Mouse (Mus musculus) layer of hippocampus, postnatal 36 days (tissue): ENCODE data around the gene Grin3a. TPM values are rescaled to one million over a fixed set of nuclear protein-coding genes. Genes with fewer than 3 reads are reported as not detected.

ENCODE experiments used
- DNase-seq, 2 experiments: peaks; one replicate each; pipeline ENCODE4 v3.0.0; 2022
- total RNA-seq, 2 experiments: library from RNA; stranded (reverse); gene quantifications; 2 replicates each; pipeline ENCODE4 v1.2.3; 2021

Grin3a gene
- 10 to 100 TPM; 33.3 to 35.4 TPM for total RNA-seq

DNA sequence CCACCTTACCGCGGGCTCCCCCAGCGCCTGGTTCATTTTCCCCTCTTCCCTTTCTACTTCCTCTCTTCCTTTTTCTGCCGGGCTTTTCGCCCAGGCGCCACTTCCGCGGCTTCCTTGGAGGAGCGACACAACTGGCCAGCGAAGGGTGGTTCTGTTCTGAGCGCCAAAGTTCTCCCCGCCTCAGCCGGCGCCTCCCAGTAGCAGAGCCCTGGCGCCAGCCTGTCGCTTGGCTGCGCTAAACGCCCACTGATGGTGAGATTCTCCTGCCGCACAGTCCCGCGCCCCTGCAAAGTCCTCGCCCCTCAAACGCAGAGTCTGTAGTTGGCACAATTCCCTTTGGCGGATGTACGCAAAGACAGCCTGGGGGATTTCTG is at the start of gene Grin3a:
Gene Grin3a, minus strand, starts transcription at position 133 of the 374 bp plus-strand sequence.
- DNase-seq: peak; percentile 76 to 77

DNA sequence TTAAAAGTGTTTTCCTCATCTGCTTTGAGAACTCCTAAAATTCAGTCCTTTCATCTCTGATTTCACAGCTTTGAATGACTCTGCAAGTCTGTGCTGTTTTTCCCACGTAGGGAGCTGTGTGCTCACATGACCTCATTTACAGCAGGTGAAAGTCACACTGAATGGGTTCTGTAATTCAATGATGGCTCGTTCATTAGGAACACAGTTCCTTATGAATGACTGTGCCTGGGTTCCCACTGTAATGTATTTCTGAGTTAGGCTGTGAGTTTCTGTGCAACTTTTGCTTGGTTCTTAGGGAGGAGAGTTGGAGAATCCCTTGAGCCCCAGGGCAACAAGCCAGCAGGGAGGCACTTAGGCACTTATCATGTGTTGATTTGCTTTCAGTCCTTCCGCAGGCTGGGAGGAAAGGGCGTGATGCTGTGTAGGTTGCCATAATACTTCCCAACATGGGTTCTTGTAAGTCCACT is 46.3 kb upstream of the Grin3a start:
- DNase-seq: no peak

DNA sequence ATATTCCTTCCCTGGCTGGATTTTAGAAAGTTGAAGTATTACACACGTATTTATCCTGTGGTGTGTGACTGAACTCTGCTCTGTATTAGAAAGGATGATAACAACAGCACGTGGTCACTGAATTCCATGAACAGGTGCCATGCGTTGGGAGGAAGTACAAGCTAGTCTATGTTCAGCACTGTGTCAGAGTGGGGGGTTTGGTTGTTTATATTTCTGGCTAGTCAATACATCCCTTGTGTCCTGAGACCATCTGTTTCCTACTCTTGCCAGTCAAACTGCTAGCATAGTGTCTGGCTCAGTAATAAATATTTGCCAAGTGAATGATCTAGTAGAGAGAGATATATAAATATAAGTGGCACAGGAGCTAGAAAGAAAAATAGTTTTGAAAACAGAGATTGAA is 31.5 kb upstream of the Grin3a start:
- DNase-seq: no peak

DNA sequence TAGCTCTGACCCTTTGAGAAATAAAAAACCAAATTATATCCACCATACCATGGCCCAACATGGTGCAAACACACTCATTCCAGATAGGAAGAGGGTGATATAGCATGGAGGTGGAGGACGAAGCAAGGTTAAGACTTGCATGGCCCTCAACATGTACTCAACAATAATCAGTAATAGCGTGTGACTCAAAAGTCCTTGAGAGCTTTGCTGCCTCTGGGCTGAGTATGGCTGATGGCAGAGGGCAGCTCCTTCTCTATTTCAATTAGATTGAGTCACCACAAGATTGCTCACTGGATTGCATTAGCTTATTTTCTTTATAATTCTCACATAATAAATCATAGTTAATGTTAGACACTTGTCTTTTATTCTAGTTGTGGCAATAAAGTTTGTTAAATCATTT is 15.1 kb upstream of the Grin3a start:
- no peak for DNase-seq

DNA sequence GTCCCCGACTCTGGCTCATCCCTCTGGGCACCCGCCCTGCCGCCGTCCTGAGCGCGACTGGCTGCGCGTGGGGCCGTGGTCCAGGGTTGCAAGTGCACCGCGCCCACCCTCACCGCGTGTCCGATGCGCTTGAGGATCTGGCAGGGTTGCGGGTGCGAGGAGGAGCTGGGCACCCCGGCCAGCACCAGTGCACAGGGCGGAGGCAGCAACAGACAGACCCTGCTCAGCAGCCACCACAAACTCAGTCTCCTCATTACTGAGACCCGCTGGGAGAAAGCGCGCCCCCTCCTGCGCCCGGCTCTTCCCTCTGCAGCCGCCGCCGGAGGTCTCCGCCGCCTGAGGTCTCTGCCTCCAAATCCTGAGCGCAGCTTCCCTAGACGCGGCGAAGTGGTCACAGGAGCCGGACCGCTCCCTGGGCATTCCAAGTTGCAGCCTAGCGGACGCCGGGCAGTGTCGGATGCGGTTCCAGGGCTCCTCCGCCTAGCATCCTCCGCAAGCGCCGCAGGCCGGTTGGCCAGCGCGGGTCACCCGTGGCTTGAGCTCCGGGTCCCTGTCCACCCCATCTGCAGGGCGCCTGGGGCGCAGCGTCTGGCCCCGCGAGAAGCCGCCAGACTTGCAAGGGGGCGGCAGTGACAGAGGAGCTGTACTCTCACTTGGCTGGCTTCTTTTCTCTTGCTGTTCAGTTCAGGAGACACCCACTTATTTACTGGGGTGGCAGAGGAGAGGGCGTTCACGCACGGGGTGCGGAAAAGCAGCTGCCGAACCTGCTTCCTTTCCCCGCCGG is 524 bp downstream of the Grin3a start:
- DNase-seq: peak; percentile 40 to 41

DNA sequence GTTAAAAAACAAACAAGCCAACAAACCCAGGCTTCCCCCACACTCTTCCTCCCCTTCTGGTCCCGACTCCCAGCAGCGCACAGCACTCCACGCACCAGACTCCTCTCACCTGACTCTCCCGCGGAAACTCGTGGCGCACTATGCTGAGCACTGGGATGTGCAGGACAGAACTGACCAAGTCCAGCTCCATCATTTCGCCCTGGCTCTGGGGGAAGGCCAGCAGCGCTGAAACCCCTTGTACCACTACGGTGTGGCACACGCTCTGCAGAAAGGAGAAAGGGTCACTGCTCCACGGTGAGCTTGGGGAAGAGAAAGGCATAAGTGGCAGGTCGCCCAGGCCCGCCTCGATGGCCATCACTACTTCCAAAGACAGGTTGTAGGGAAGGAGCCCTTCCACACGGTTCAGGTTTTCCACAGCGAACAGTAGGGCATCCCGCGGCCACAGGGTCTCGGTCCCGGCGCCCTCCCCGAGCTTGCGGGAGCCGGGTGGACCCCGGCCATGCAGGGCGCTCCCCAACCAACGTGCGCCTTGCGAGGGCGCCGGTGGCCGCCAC is 1.2 kb downstream of the Grin3a start:
- peak; percentile 24 for DNase-seq

DNA sequence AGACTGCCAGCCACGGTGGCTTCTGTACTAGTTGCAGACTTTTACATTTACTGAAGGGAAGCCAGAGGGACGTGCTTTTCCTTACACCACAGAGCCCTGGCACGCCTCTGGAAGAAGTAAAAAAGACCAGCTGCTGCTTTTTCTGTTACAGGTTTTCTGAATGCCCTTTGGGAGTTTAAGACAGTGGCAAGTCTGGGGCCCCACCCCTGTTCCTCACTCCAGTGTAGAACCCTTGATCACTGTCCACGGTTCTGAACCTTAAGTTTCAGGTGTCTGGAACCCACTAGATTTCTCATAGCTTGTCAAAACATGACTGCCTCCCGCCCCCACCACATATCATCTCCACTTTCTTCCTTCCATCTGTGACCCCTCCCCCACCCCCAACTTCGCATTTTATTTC is 1.8 kb downstream of the Grin3a start:
- DNase-seq: peak in 1 of 2 experiments; percentile 14

DNA sequence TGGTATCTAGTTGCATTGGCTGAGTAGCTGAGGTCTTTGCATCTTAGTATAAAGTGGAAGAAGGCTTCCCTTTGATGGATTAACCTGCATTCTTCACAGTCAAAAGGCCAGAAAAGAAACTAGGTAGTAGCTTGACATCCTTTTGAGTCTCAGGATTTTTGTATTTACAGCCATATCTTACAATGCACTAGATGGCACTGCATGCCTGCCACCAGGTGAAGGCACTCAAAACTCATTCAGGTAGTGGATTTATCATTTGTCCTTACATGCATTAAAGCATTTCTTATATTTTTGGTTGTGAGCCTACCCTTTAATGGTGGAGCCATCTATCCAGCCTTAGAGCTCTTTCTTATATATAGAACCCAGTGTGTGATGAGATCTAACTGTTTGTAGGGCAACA is 13.5 kb downstream of the Grin3a start:
- no peak for DNase-seq

DNA sequence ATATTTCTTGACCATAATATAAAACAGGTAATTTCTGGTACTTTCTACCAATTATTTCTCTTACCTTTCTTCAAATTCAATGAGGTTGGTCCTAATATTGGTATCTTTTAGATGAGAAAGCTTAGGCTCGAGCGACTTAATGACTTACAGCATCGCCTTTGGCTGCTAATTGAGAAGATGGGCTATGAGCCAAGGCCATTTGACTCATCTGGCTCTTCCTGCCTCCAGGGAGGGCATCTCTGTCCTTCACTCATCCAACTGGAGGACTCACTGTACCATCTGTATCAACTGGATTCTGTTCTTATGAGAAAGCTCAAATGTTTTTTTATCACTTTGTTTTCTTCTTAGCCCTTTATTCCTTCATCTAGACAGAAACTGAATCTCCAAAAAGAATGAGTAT is 31.7 kb downstream of the Grin3a start:
- no peak for DNase-seq

DNA sequence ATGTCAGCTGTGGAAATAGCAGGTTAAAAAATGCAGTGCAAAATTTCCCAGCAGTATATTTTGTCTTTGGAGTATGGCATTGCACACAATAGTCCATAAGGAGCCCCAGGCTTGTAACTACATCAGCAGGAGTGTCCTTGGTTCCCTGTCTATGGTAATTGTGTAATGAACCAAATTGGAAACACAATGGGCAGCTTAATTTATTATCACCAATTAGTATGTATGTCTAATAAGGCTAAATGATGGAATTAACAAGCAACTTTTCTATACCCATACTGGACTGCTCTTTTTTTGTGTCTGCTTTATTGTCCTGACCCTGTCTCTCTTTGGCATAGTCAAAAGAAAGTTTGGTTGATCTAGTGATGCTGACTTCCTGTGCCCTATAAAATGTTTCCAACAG is 38.8 kb downstream of the Grin3a start:
- DNase-seq: no peak

DNA sequence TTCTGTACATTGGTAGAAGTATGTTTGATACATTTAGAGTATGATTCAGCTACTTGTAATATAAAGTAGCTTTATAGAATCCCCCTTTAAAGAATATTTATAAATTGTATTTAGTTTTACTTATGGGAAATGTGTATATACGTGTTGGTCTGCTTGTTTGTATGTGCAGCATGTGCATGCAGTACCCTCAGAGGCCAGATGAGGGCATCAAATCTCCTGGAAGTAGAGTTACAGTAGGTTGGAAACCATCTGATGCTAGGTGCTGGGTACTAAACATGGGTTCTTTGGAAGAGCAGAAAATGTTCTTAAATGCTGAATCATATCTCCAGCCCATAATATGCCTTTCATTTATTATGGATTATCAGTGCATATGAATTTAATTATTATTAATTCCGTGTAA is 46.2 kb downstream of the Grin3a start:
- DNase-seq: no peak

DNA sequence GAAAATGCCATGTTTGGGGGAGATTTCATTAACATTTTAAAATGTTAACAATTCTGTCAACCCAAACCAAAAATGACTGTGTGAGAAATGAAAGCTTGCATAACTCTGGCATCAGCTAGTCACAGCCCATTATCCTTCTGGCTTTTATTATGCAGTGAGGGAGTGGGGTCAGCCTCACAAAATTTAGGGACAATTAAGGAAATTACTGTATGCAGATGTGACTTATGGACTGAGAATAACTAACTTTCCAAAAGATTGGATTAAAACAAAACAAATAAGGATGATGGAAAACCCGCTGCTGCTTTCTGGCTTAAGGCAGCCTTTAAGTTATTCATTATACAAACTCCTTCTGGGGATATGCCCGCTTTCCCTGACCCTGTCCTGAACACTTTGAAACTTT is 56.6 kb downstream of the Grin3a start:
- no peak for DNase-seq

DNA sequence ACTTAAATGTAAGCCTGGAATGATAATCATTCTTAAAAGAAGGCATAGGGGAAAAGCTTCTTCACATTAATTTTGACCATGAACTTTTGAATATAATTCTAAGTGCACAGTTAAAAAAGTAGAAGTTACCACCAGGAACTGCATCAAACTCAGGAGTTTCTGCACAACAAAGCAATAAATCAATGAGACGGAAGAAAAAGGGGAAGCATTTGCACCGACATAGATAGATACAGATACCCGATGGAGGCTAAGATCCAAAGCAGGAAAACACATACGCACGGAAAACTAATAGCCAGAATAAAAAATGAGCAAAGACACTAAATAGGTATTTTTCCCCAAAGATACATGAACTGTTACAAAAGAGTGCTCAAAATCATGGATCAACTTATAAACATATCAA is 102.7 kb downstream of the Grin3a start:
- DNase-seq: no peak

DNA sequence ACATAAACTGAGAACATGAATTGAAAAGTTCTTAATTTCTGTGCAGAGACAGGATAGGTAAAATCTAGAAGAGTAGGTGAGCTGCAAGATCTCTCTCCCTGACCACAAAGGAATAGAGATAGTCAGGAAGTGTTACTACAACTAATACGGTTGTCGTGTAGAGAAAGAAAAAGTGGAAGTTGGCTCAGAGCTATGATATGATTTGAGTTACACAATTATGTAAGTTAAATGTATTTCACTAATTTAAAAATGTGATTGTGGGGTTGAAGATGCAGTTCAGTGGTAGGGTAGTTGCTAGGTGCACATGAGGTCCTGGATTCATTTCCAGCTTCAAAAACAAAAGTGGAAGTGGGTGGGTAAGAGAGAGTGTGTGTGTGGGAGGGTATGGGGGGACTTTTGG is 103.6 kb downstream of the Grin3a start:
- DNase-seq: no peak

DNA sequence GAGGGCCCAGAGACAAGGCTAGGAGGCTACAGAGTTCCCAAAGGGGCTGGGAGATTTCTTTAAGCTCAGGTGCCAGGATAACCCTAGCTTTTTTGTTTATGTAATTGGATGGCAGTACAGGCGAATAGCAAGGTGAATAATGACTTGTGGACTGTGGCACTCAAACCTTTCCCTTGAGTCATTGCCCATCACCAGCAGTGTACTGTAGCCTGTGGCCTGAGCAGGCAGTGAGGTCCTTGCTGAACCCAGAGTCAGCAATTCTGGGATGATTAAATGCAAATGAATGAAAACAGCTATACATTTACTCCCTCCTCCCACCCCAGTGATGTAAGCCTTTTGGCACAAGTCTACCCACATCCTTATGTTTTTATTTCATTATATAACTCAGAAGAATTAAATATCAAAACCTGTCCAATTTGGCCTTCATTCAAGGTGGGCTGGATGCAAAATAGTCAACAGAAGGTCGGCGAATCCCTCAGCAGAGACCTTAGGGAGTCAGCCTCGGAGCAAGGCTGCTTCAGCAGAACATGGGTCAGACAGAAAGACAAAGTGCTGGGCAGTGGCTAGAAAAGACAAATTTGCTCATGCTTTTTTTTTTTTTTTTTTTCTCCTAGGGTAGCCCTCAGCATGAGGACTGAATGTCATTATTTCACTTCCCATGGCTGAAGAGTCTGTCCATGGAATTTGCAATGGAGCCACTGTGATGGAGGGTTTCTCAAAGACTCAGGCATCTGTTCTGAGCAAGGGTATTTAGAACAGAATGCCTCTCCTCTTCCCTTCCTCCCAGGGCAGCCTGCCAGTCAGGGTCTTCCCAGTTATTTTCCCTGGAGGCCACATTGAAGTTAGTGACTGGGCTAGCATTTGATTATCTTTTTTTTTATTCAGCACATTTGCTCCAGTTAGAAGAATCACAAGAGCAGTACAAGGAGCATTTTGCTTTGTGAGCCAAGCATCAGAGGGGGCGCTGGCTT is 104.5 kb downstream of the Grin3a start:
- no peak for DNase-seq

DNA sequence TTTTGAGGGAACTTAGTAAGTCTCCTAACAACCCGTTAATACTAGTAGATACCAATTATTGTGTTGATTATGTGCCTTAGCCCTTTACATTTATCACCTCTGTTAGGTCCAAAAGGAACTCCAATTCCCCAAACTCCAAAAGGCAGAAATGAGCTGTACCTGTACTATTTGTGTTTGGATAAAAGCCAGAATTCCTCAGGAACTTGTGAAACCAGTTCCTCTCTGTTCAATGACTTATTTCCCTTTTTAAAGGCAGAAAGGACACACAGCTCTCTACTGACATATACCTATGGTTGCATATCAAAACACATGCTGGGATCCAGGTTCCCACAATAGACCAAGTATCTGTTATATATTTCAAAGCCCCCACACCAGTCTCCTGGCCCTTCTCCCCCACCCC is 106.0 kb downstream of the Grin3a start:
- DNase-seq: no peak

DNA sequence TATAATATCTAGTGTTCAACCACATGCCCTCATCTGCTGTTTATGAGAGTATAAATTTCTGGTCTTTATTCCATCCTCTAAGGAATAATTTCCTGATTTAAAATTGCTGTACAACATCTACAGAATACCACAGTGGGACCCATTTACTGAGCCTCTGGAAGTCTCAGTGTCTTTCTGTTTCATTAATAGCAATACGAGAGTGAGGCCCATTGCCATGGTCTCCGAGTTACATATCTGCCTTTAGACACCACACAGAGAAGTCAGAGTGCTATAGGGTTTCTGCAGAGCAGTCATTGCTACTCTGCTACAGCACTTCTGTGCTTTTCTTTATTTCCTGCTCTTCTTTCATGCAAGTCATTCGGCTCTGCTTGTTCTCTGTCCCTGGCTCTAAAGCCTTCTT is 116.2 kb downstream of the Grin3a start:
- no peak for DNase-seq

DNA sequence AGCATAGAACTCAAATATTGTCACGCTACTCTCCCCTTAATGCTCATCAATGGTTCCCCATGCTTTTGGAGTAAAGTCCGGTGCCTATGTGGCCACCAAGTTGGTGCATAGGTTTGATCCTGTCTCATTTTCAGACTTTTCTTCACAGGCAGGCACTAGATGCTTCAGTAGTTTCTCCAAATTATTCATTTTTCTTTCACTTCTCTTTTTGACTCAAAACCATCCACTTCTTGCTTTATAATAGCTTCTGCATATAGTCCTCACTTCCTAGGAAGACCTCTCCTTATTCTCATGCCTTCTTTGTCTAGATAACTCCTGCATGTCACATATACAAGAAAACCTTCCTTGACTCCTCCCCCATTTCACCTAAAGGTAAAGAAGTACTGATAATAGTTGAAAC is 121.6 kb downstream of the Grin3a start:
- DNase-seq: no peak

DNA sequence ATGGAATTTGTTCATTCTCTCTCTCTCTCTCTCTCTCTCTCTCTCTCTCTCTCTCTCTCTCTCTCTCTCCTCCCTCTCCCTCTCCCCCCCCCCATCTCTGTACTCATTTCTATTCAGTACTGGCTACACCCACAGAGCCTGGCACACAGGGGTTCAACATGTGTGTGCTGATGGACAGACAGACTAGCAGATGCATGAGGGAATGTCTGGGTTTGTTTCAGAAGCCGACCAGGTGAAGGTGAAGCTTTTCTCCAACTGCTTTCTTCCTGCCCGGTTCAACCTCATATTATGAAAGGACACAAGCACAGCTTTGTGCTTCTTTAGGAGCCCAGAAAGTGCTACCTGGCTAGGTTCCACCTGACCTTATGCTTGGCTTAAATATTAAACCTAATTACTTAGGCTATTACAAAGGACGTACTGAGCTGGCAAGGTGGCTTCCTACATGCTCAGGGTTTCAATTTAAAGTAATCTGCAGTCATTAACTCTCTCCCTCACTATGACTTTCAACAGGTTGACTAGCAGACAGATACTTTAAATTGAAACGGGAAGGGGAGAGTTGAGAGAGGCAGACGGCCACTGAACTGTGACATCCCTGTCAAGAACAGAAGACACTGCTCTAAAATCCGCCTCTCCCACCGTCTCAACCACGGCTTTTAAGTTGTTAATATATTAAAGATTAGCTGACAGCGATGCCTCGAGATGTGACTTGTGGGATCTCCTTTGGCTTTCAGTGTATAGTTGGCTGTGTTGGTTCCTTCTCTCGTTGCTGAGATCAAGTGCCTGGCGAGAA is 153.9 kb downstream of the Grin3a start:
- DNase-seq: no peak

DNA sequence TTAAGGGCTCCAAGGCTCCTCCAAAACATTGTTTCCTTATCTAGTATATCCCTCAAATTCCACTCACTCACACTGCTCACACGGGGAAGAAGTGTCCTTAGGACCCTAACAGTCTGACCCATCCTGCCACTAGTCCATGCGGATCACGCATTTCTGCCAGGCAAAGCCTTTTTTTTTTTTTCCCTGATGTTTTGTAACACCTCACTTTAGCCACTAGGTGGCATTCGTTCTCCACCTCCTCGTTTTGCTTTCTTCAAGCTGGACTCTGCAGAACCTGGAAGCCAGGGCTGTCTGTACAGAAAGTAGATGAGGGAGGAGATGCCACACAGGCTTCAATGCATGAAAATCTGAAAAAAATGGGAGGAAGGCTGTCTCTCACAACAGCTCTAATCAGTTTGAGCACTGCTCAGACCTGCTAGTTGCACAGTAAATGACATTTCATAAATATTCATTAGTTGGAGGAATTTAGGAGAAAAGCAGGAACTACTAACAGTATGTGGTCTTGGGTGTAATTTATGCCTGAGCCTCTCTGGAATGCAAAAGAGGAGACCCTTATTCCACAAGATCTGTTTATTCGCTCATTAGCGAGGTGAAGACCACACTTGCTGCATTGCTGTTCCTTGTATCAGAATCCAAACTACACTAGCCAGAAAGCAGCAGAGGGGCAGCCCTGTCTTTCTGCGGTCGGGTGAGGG is 156.8 kb downstream of the Grin3a start:
- peak; percentile 32 to 54 for DNase-seq

DNA sequence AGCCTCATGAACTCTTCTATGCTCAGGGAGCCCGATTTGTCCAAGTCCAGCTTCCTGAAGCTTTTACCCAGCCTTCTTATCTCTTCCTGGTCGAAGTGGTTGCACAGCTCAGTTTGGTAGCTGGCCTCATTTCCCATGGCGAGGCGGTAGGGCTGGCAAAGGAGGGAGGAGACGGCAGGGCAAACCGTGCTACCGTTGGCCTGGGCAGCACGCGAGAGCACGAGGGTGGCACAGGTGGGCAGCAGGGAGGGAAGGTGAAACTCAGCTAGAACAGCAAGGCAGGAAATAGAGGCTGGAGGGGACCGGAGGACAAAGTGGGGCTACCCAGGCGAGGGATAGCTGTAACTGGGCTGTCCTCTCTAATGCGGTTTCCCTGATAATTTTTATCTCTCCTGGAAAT is 163.7 kb downstream of the Grin3a start, which contains the start of gene Ppp3r2:
Gene Ppp3r2, minus strand, starts transcription at position 213 of the 400 bp plus-strand sequence.
- no peak for DNase-seq
